Mouse (Mus musculus): Measurements from ENCODE around the gene Gxylt1.

DNA sequence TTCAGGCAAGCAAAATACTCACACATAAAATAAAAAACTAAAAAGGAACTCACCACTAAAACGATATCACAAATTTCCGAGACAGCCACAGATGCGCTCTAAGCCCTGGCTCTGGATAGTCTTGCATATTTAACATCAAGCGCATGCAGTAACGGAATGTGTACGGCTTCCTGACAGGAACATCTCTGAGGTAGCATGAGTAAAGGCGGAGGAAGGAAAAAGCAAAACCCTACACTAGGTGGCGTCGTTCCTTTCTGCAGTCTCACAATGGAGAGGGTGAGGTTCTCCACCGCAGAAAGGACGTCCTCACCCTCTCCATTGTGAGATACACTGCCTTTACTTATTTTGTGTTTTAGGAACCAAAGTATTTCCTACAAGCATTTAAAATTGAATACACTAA is 8.4 kb upstream of the Gxylt1 start:
- no peak for TF ChIP-seq GATA1 (IDR thresholded peaks at IDR 0.05; ENCODE audit: low read length)
- TF ChIP-seq TAL1 (IDR thresholded peaks at IDR 0.05; ENCODE audit: low read length) = no peak
